Mouse (Mus musculus) G1E (cell line): ENCODE results near the gene Myocd.

Experiments used
- CTCF ChIP-seq: IDR thresholded peaks from 2 replicates; pipeline ENCODE4 v1.5.1; 2012; ENCODE audit warnings: low read depth, low read length, inconsistent platforms, mixed read lengths
- GATA1 ChIP-seq: IDR thresholded peaks from 2 replicates; pipeline ENCODE4 v1.6.1; 2012; ENCODE audit warnings: borderline replicate concordance, low read length, inconsistent platforms, mixed read lengths

DNA sequence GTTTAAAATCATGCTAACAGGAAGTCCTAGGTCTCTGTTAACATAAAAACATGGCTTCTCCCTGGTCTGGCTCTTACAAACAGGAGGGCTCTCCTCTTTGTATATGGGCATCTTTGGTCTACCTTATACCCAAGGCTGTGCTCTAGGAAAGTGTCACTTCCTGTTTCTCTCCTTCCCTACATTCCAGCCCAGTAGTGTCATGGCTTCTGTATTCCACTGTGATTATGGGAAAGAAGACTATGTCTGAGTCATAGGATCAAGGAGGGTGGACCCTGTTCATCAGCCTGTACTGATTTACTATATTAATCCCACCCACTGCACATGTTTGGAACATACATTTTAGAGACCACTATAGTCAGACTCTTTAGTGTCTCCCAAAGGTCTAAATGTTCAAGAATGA, 23.2 kb upstream of the Myocd start:
- TF ChIP-seq GATA1 (no peak), CTCF (no peak)
